ENCODE assay signal across 26 mouse cellular contexts in genomic region chr7:66003447-66003846, GRCm38 (mm10). TPM values are rescaled to one million over a fixed set of nuclear protein-coding genes. Genes with fewer than 3 reads are reported as not detected.
DNase-seq lines count a peak whose midpoint lies in the region; ATAC-seq and TF ChIP-seq lines count a peak whose summit lies in the region.
"Had no signal": no experiment of that assay in that cellular context is flagged by ENCODE, and none has a peak within 500 bp of the region (broad histone marks: within the 10 kb centered on the region; RNA-seq: fewer than 3 reads in every experiment).

No protein-coding gene starts in this region.

- H3K36me3 ChIP-seq in liver, adult 2 months (ENCODE audit: control insufficient read depth, insufficient read depth, low read length): peaks cover 6% of the 10 kb centered on the region; the same call in 1 of the 2 replicates
- no peaks in the 10 kb centered on the region for H3K36me3 ChIP-seq in liver, embryonic 12.5 days
- 0 out of 2 replicates have a peak, but pooled peaks cover 5% of the 10 kb centered on the region for H3K36me3 ChIP-seq in embryonic facial prominence, embryonic 13.5 days
- H3K36me3 ChIP-seq: hindbrain, embryonic 10.5 days; intestine, embryonic 15.5 days had no signal

- no peak for ATAC-seq in liver, embryonic 12.5 days
- ATAC-seq in embryonic facial prominence, embryonic 13.5 days (ENCODE audit: insufficient number of reproducible peaks, insufficient read depth, low FRiP score, low TSS enrichment, low read depth): no peak
- ATAC-seq: activated CD4-positive, CD25-positive, alpha-beta regulatory T cell, adult 4 months; forebrain, embryonic 13.5 days; forebrain, postnatal 0 days; intestine, embryonic 15.5 days; Patski had no signal

- H3K79me2 ChIP-seq in liver, adult 2 months (ENCODE audit: control insufficient read depth, insufficient read depth, low read length): no peaks in the 10 kb centered on the region

- H3K4me3 ChIP-seq in liver, adult 2 months (ENCODE audit: insufficient read depth, low read depth, low read length): no peak overlapping the region
- H3K4me3 ChIP-seq in liver, embryonic 12.5 days: no peak overlapping the region
- no peak overlapping the region for H3K4me3 ChIP-seq in embryonic facial prominence, embryonic 13.5 days
- H3K4me3 ChIP-seq in layer of hippocampus, adult 2 months: no peak overlapping the region
- H3K4me3 ChIP-seq: forebrain, embryonic 13.5 days; gastrocnemius, adult 2 months; heart, embryonic 12.5 days; hindbrain, embryonic 10.5 days; intestine, embryonic 15.5 days had no signal

- peaks cover 15% of the 10 kb centered on the region for H3K4me1 ChIP-seq in liver, adult 2 months (ENCODE audit: control insufficient read depth, insufficient read depth, low read length)
- no peaks in the 10 kb centered on the region for H3K4me1 ChIP-seq in liver, embryonic 12.5 days
- peaks cover 21% of the 10 kb centered on the region for H3K4me1 ChIP-seq in embryonic facial prominence, embryonic 13.5 days
- H3K4me1 ChIP-seq: forebrain, embryonic 13.5 days; heart, embryonic 12.5 days; hindbrain, embryonic 10.5 days; intestine, embryonic 15.5 days had no signal

- no peaks in the 10 kb centered on the region for H3K9me3 ChIP-seq in liver, embryonic 12.5 days (replicated peaks)
- peaks cover 8% of the 10 kb centered on the region for H3K9me3 ChIP-seq in embryonic facial prominence, embryonic 13.5 days
- H3K9me3 ChIP-seq: intestine, embryonic 15.5 days had no signal

- no peak for TF ChIP-seq POLR2A in liver, adult 2 months (IDR thresholded peaks at IDR 0.05; ENCODE audit: extremely low read depth, insufficient read depth, low read length)

- H3K27ac ChIP-seq in liver, adult 2 months (replicated peaks; ENCODE audit: insufficient read depth, low read depth, low read length): peak overlapping the region; percentile 99
- no peak overlapping the region for H3K27ac ChIP-seq in liver, embryonic 12.5 days
- no peak overlapping the region for H3K27ac ChIP-seq in embryonic facial prominence, embryonic 13.5 days
- no peak overlapping the region for H3K27ac ChIP-seq in layer of hippocampus, adult 2 months
- H3K27ac ChIP-seq: forebrain, embryonic 13.5 days; gastrocnemius, adult 2 months; hindbrain, embryonic 10.5 days; hindbrain, embryonic 14.5 days; intestine, embryonic 15.5 days had no signal

- H3K4me2 ChIP-seq in liver, embryonic 12.5 days: no peak overlapping the region
- peak overlapping the region; percentile 12; the same call in 1 of the 2 replicates for H3K4me2 ChIP-seq in embryonic facial prominence, embryonic 13.5 days
- H3K4me2 ChIP-seq: forebrain, embryonic 13.5 days; heart, embryonic 12.5 days; hindbrain, embryonic 14.5 days; intestine, embryonic 15.5 days had no signal

- H3K27me3 ChIP-seq in liver, adult 2 months (ENCODE audit: control insufficient read depth, insufficient read depth, low read length): no peaks in the 10 kb centered on the region
- H3K27me3 ChIP-seq in liver, embryonic 12.5 days (replicated peaks): no peaks in the 10 kb centered on the region
- H3K27me3 ChIP-seq in embryonic facial prominence, embryonic 13.5 days: peaks cover 6% of the 10 kb centered on the region
- H3K27me3 ChIP-seq: forebrain, embryonic 13.5 days; heart, embryonic 12.5 days; intestine, embryonic 15.5 days; Patski had no signal

- 37% methylated on average over 5 of the region's 5 CpGs for WGBS in liver, adult 2 months
- 69% methylated on average over 5 of the region's 5 CpGs for WGBS in liver, embryonic 12.5 days (ENCODE audit: insufficient replicate concordance)
- 67% methylated on average over 5 of the region's 5 CpGs for WGBS in embryonic facial prominence, embryonic 13.5 days

- TF ChIP-seq CTCF in liver, adult 2 months (IDR thresholded peaks at IDR 0.05; ENCODE audit: low read depth, low read length): no peak
- no peak for TF ChIP-seq CTCF in layer of hippocampus, adult 2 months (conservative IDR thresholded peaks at IDR 0.05)

- peak overlapping the region; percentile 31; the same call in 1 of the 2 replicates for H3K9ac ChIP-seq in liver, adult 2 months (ENCODE audit: low read depth, low read length)
- no peak overlapping the region for H3K9ac ChIP-seq in liver, embryonic 12.5 days
- no peak overlapping the region for H3K9ac ChIP-seq in embryonic facial prominence, embryonic 13.5 days
- H3K9ac ChIP-seq: forebrain, embryonic 13.5 days; forebrain, postnatal 0 days; heart, embryonic 12.5 days; hindbrain, embryonic 14.5 days; intestine, embryonic 15.5 days had no signal

- peak; percentile 3 to 24 for DNase-seq in adrenal gland, postnatal 36 days
- no peak for DNase-seq in adrenal gland, postnatal 4 days (ENCODE audit: low spot score in 2 of 2)
- DNase-seq in liver, adult 2 months (ENCODE audit: extremely low read depth, low read depth, low spot score): peak; percentile 83
- DNase-seq in layer of hippocampus, adult 2 months (ENCODE audit: low spot score in 2 of 2): no peak
- DNase-seq: cerebellum, adult 11 months; embryo, embryonic 11 days; forebrain, postnatal 0 days; gastrocnemius, adult 2 months; gastrocnemius, postnatal 25 days had no signal

RNA-seq across cellular contexts. Expression of gene Gm45213, which starts 40.0 kb away (rescaled TPM):
- not detected for total RNA-seq in adrenal gland, postnatal 36 days (2021)
- total RNA-seq in adrenal gland, postnatal 4 days (2021): not detected
- not detected in 2 replicates for total RNA-seq in liver, adult 2 months (2014; rRNA removed)
- polyA plus RNA-seq in liver, adult 2 months (2012; rRNA removed): not detected in 2 replicates
- polyA plus RNA-seq in liver, embryonic 12.5 days (2016; fragmentation: Nextera tagmentation; extraction: Ambion mirVana): not detected in 2 replicates
- not detected in 2 replicates for polyA plus RNA-seq in embryonic facial prominence, embryonic 13.5 days (2015; fragmentation: Nextera tagmentation; extraction: Ambion mirVana)
- not detected for total RNA-seq in layer of hippocampus, adult 2 months (2021)
- total RNA-seq: adrenal gland, adult 18-20 months; CH12.LX; common myeloid progenitor, adult 5-6 weeks; forebrain, postnatal 0 days; gastrocnemius, adult 2 months; gastrocnemius, postnatal 25 days; granulocyte monocyte progenitor cell, adult 5-6 weeks; heart, adult 8-10 months; heart, postnatal 25 days had no signal
- polyA plus RNA-seq: activated CD4-positive, CD25-positive, alpha-beta regulatory T cell, adult 4 months; embryonic facial prominence, embryonic 14.5 days; forebrain, embryonic 13.5 days; forebrain, postnatal 0 days; heart, embryonic 12.5 days; heart, embryonic 16.5 days; hindbrain, embryonic 10.5 days; hindbrain, embryonic 14.5 days; intestine, embryonic 15.5 days; Patski had no signal

RNA-seq across cellular contexts. Expression of gene Snrpa1, which starts 55.4 kb away (rescaled TPM):
- 10 to 100 TPM; 30.8 to 38.2 TPM for total RNA-seq in adrenal gland, postnatal 36 days (2021)
- 10 to 100 TPM; 51.4 to 54.5 TPM for total RNA-seq in adrenal gland, postnatal 4 days (2021)
- 15.4 and 18.9 TPM in 2 replicates for total RNA-seq in liver, adult 2 months (2014; rRNA removed)
- 9.1 and 9.8 TPM in 2 replicates for polyA plus RNA-seq in liver, adult 2 months (2012; rRNA removed)
- 162 and 173 TPM in 2 replicates for polyA plus RNA-seq in liver, embryonic 12.5 days (2016; fragmentation: Nextera tagmentation; extraction: Ambion mirVana)
- polyA plus RNA-seq in embryonic facial prominence, embryonic 13.5 days (2015; fragmentation: Nextera tagmentation; extraction: Ambion mirVana): 179 and 209 TPM in 2 replicates
- total RNA-seq in layer of hippocampus, adult 2 months (2021): 10 to 100 TPM; 33.0 to 33.8 TPM

Comparison
In these comparisons a context has a peak if more than half of its experiments do, and no peak if none do; other contexts are left out.
1. DNase-seq: peak in adrenal gland, postnatal 36 days (2 of 2) and liver, adult 2 months (single experiment); none in adrenal gland, postnatal 4 days (0 of 2) and layer of hippocampus, adult 2 months (0 of 2).